Mouse (Mus musculus): ENCODE data around the gene Esp18. TPM values are rescaled to one million over a fixed set of nuclear protein-coding genes. Genes with fewer than 3 reads are reported as not detected.

Gene Esp18
- not detected in 2 replicates for polyA plus RNA-seq (2012; rRNA removed)

DNA sequence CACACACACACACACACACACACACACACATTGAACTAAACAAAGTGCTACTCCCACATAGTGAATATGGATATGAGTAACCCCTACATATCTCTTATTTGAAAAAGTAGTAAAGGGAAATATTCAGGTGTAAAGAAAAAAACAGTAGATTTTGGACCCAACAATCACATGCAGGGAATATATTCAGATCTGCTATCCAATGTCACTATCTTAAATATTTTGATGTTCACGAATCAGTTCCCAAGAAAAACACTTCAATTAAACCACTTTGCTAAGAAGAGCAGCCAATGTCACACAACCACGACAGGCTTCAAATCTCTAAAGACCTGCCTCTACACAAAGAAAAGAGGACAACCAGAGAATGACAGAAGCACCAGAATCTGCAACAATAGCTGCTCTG is at the start of gene Esp18:
TSS of gene Esp18 (plus strand) at position 301 of the 400 bp plus-strand sequence.
- no peak for DNase-seq (ENCODE audit: low read depth, low spot score)
- 56% methylated on average over 2 of the region's 2 CpGs for WGBS

DNA sequence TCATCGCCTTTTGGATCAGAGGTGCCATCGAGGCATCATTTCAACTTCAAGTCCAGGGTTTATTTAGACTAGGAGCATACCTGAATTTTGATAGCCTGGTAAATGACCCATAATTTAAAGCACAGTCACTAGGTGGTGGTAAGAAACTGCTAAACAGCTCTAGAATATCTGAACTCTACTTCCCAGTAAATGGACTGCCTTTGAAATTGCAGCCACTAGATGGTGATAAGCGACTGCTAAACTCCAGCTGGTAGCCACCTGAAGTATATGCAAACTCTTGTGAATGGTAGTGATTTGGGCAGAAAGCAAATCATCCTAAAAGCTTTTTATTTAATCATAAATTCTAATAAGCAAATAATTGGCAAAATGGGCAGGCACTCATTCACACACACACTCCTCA is 42.8 kb upstream of the Esp18 start:
- no peak for DNase-seq (ENCODE audit: low read depth, low spot score)
- 71% methylated on average over 3 of the region's 3 CpGs for WGBS

Other genes with a start within 250 kb of the Esp18 start
- not detected in 2 replicates for gene Esp16, start 129.8 kb downstream of the Esp18 start, polyA plus RNA-seq (2012; rRNA removed)
- not detected in 2 replicates for gene Esp15, start 234.6 kb downstream of the Esp18 start, polyA plus RNA-seq (2012; rRNA removed)